Mouse (Mus musculus): ENCODE data around the gene D630039A03Rik. TPM values are rescaled to one million over a fixed set of nuclear protein-coding genes. Genes with fewer than 3 reads are reported as not detected.

The D630039A03Rik gene
- polyA plus RNA-seq, 2 experiments = 0.17 to 0.36 TPM

- DNase-seq (ENCODE audit: low spot score) (no peak), ATAC-seq (ENCODE audit: low FRiP score, low read depth) (no peak)
- TF ChIP-seq POLR2A (IDR thresholded peaks at IDR 0.05; ENCODE audit: borderline replicate concordance, extremely low read depth, insufficient read depth, insufficient read length) = no peak
- 71% methylated on average over 2 of the region's 2 CpGs for WGBS
- H3K27ac ChIP-seq (replicated peaks; ENCODE audit: low read depth, low read length) = no peak overlapping the region
- H3K27me3 ChIP-seq (ENCODE audit: control insufficient read depth, insufficient read depth, low read length) = no peaks in the 10 kb centered on the region
- peaks cover 16% of the 10 kb centered on the region for H3K4me1 ChIP-seq (ENCODE audit: control insufficient read depth, insufficient read depth, low read length)
- H3K36me3 ChIP-seq (ENCODE audit: control insufficient read depth, insufficient read depth, low read length) = no peaks in the 10 kb centered on the region
- no peak overlapping the region for H3K9ac ChIP-seq (ENCODE audit: low read depth, low read length, severe bottlenecking)
- no peak overlapping the region for H3K4me2 ChIP-seq (replicated peaks; ENCODE audit: low read depth, low read length, severe bottlenecking)
- no peak overlapping the region for H3K4me3 ChIP-seq (replicated peaks; ENCODE audit: low read length)
- no peaks in the 10 kb centered on the region for H3K9me3 ChIP-seq (ENCODE audit: control insufficient read depth, low read length)
Measured at GRCm38 (mm10) chr4:57885186-57885585, 30.9 kb downstream of the D630039A03Rik start.

GRCm38 (mm10) chr4:57884511-57884910 is 31.6 kb downstream of the D630039A03Rik start:
- H3K9me3 ChIP-seq (ENCODE audit: control insufficient read depth, low read length) = no peaks in the 10 kb centered on the region
- no peaks in the 10 kb centered on the region for H3K27me3 ChIP-seq (ENCODE audit: control insufficient read depth, insufficient read depth, low read length)
- no peak overlapping the region for H3K4me2 ChIP-seq (replicated peaks; ENCODE audit: low read depth, low read length, severe bottlenecking)
- ATAC-seq (ENCODE audit: low FRiP score, low read depth) (no peak), DNase-seq (ENCODE audit: low spot score) (no peak)
- no peak overlapping the region for H3K27ac ChIP-seq (replicated peaks; ENCODE audit: low read depth, low read length)
- H3K4me3 ChIP-seq (replicated peaks; ENCODE audit: low read length) = no peak overlapping the region
- 86% methylated on average over 3 of the region's 3 CpGs for WGBS
- TF ChIP-seq POLR2A (IDR thresholded peaks at IDR 0.05; ENCODE audit: borderline replicate concordance, extremely low read depth, insufficient read depth, insufficient read length) = no peak
- H3K36me3 ChIP-seq (ENCODE audit: control insufficient read depth, insufficient read depth, low read length) = no peaks in the 10 kb centered on the region
- H3K4me1 ChIP-seq (ENCODE audit: control insufficient read depth, insufficient read depth, low read length) = peaks cover 16% of the 10 kb centered on the region
- H3K9ac ChIP-seq (ENCODE audit: low read depth, low read length, severe bottlenecking) = no peak overlapping the region

DNA sequence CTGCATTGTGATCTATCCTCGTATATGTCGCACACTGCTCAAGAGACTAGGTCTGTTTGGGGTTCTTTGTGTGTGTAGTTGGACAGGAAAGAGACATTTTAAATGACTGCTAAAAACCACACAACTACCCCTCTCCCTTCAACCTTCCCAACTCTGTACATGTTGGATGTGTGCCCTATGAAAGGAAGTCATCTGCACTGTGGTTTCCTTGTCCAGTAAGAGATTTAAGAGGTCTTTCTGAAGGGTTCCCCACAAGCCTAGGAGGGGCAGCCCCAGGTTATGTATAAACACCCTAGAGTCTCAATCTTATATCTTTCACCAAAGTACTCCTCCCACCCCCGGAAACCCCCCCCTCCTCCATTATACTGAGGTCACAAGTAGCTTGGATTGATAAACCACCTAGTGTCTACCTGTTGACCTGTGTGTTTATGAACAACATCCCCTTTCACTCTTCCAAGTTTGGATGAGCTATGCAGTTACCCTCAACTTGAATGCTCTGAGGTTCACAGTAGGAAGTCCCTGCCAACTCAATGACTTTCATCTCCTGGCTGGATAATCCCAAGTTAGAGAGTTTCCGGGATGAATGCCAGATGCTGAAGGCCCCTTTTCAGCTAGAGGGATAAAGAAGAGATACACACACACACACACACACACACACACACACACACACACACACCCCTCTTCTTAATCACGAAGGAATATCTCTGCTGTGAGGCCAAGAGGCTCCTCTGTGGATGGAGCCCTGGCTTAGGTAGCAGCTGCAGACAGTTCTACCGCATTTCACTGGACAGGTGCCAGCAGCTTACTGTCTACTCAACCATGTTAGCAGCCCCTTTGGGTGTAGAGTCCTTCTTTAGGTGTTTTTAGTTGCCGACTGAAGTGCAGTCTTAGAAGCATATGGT is 32.3 kb downstream of the D630039A03Rik start:
- H3K9me3 ChIP-seq (ENCODE audit: control insufficient read depth, low read length) = no peaks in the 10 kb centered on the region
- no peak overlapping the region for H3K9ac ChIP-seq (ENCODE audit: low read depth, low read length, severe bottlenecking)
- no peaks in the 10 kb centered on the region for H3K27me3 ChIP-seq (ENCODE audit: control insufficient read depth, insufficient read depth, low read length)
- no peak overlapping the region for H3K4me3 ChIP-seq (replicated peaks; ENCODE audit: low read length)
- H3K4me1 ChIP-seq (ENCODE audit: control insufficient read depth, insufficient read depth, low read length) = peaks cover 16% of the 10 kb centered on the region
- ATAC-seq (ENCODE audit: low FRiP score, low read depth) (0 out of 2 replicates have a peak, but pooled peaks have one; percentile 50), DNase-seq (ENCODE audit: low spot score) (peak; percentile 74)
- TF ChIP-seq POLR2A (IDR thresholded peaks at IDR 0.05; ENCODE audit: borderline replicate concordance, extremely low read depth, insufficient read depth, insufficient read length) = no peak
- no peaks in the 10 kb centered on the region for H3K36me3 ChIP-seq (ENCODE audit: control insufficient read depth, insufficient read depth, low read length)
- H3K27ac ChIP-seq (replicated peaks; ENCODE audit: low read depth, low read length) = no peak overlapping the region
- WGBS = 69% methylated on average over 7 of the region's 7 CpGs
- H3K4me2 ChIP-seq (replicated peaks; ENCODE audit: low read depth, low read length, severe bottlenecking) = no peak overlapping the region

GRCm38 (mm10) chr4:57879804-57880357 is 36.2 kb downstream of the D630039A03Rik start:
- Histone ChIP-seq H3K4me1 (ENCODE audit: control insufficient read depth, insufficient read depth, low read length) (peaks cover 12% of the 10 kb centered on the region), H3K27ac (replicated peaks; ENCODE audit: low read depth, low read length) (no peak overlapping the region), H3K4me3 (replicated peaks; ENCODE audit: low read length) (no peak overlapping the region), H3K9ac (ENCODE audit: low read depth, low read length, severe bottlenecking) (no peak overlapping the region), H3K4me2 (replicated peaks; ENCODE audit: low read depth, low read length, severe bottlenecking) (no peak overlapping the region), H3K9me3 (ENCODE audit: control insufficient read depth, low read length) (no peaks in the 10 kb centered on the region), H3K27me3 (ENCODE audit: control insufficient read depth, insufficient read depth, low read length) (no peaks in the 10 kb centered on the region), H3K36me3 (ENCODE audit: control insufficient read depth, insufficient read depth, low read length) (no peaks in the 10 kb centered on the region)
- peak; percentile 78 for DNase-seq (ENCODE audit: low spot score)
- no peak for TF ChIP-seq POLR2A (IDR thresholded peaks at IDR 0.05; ENCODE audit: borderline replicate concordance, extremely low read depth, insufficient read depth, insufficient read length)
- peak; percentile 50; the same call in 1 of the 2 replicates for ATAC-seq (ENCODE audit: low FRiP score, low read depth)
- WGBS = 17% methylated on average over 6 of the region's 6 CpGs

DNA sequence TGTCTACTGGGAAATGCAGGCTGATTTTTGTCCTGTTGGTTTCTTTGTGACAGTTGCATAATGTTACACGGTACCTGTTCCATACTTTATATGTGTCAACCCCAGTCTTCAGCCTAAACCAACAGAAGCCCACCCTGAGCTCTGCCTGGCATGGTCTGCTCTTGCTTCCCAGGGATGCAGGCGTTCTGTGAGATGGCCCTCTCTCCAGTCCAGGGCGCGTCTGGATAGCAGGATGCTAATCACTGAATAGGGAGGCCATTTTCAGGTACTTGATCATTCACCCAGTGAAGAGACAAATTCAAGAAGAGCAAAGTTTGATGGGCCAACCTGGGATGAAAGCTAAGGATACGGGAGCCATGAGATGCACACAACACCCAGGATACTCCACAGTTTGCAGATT is 37.0 kb downstream of the D630039A03Rik start:
- H3K4me3 ChIP-seq (replicated peaks; ENCODE audit: low read length) = no peak overlapping the region
- WGBS = 88% methylated on average over 5 of the region's 5 CpGs
- H3K36me3 ChIP-seq (ENCODE audit: control insufficient read depth, insufficient read depth, low read length) = no peaks in the 10 kb centered on the region
- no peaks in the 10 kb centered on the region for H3K9me3 ChIP-seq (ENCODE audit: control insufficient read depth, low read length)
- ATAC-seq (ENCODE audit: low FRiP score, low read depth) (no peak), DNase-seq (ENCODE audit: low spot score) (no peak)
- no peak overlapping the region for H3K27ac ChIP-seq (replicated peaks; ENCODE audit: low read depth, low read length)
- TF ChIP-seq POLR2A (IDR thresholded peaks at IDR 0.05; ENCODE audit: borderline replicate concordance, extremely low read depth, insufficient read depth, insufficient read length) = no peak
- H3K27me3 ChIP-seq (ENCODE audit: control insufficient read depth, insufficient read depth, low read length) = no peaks in the 10 kb centered on the region
- no peak overlapping the region for H3K4me2 ChIP-seq (replicated peaks; ENCODE audit: low read depth, low read length, severe bottlenecking)
- H3K4me1 ChIP-seq (ENCODE audit: control insufficient read depth, insufficient read depth, low read length) = peaks cover 9% of the 10 kb centered on the region
- H3K9ac ChIP-seq (ENCODE audit: low read depth, low read length, severe bottlenecking) = no peak overlapping the region

Measured in limb, embryonic 14.5 days (tissue).